Mouse (Mus musculus) ES-E14 (cell line): Measurements from ENCODE around the gene Rapgef2. TPM values are rescaled to one million over a fixed set of nuclear protein-coding genes. Genes with fewer than 3 reads are reported as not detected.

Source experiments
- DNase-seq: peaks from one replicate; pipeline ENCODE4 v3.0.0-alpha.2; 2013; ENCODE audit warnings: low read depth, low spot score
- H3K27ac ChIP-seq: 2 replicates; pipeline ENCODE4 v1.5.1; 2012; ENCODE audit warnings: low read depth, mild to moderate bottlenecking, low read length, moderate library complexity, mixed read lengths; ENCODE audit not compliant: poor library complexity, insufficient read depth, severe bottlenecking
- H3K36me3 ChIP-seq: 2 replicates; pipeline ENCODE4 v1.6.1; 2012; ENCODE audit warnings: mild to moderate bottlenecking, low read length, moderate library complexity, mixed read lengths; ENCODE audit not compliant: control insufficient read depth, poor library complexity, insufficient read depth, severe bottlenecking
- H3K4me1 ChIP-seq, 2 experiments: fragments of 150-350 bp in 1 of 2; sonication (generic) in 1 of 2; 2 replicates each; pipeline ENCODE4 v1.6.1; 2012; ENCODE audit warnings: low read length in 2 of 2, mild to moderate bottlenecking in 1 of 2, mixed read lengths in 1 of 2; ENCODE audit not compliant: control insufficient read depth in 2 of 2, insufficient read depth in 2 of 2, poor library complexity in 1 of 2
- H3K4me3 ChIP-seq, 2 experiments: fragments of 150-350 bp in 1 of 2; sonication (generic) in 1 of 2; 2 replicates each; pipeline ENCODE4 v1.5.1; 2012; ENCODE audit warnings: low read length in 2 of 2, low read depth in 1 of 2, mild to moderate bottlenecking in 1 of 2, mixed read lengths in 1 of 2; ENCODE audit not compliant: insufficient read depth in 1 of 2, poor library complexity in 1 of 2, severe bottlenecking in 1 of 2
- H3K9ac ChIP-seq: 2 replicates; pipeline ENCODE4 v1.6.1; 2012; ENCODE audit warnings: low read depth, mild to moderate bottlenecking, low read length, mixed read lengths; ENCODE audit not compliant: poor library complexity, insufficient read depth, severe bottlenecking
- H3K9me3 ChIP-seq: fragments of 150-350 bp; sonication (generic); 2 replicates; pipeline ENCODE4 v1.6.1; 2012; ENCODE audit warnings: low read depth, mild to moderate bottlenecking, low read length; ENCODE audit not compliant: control insufficient read depth, insufficient read depth
- CHD2 ChIP-seq: IDR thresholded peaks from 2 replicates; pipeline ENCODE4 v1.6.1; 2014; ENCODE audit warnings: mild to moderate bottlenecking, low read depth, low read length, inconsistent platforms
- HCFC1 ChIP-seq: IDR thresholded peaks from 2 replicates; pipeline ENCODE4 v1.6.1; 2012; ENCODE audit warnings: low read length, inconsistent platforms, borderline replicate concordance; ENCODE audit not compliant: insufficient read depth
- MAFK ChIP-seq: IDR thresholded peaks from 2 replicates; pipeline ENCODE4 v1.6.1; 2014; ENCODE audit warnings: mild to moderate bottlenecking, low read depth, low read length, inconsistent platforms; ENCODE audit not compliant: insufficient read depth
- ZC3H11A ChIP-seq: IDR thresholded peaks from 2 replicates; pipeline ENCODE4 v1.6.1; 2012; ENCODE audit warnings: low read depth, mild to moderate bottlenecking, inconsistent platforms, low read length, borderline replicate concordance
- ZNF384 ChIP-seq: IDR thresholded peaks from 2 replicates; pipeline ENCODE4 v1.6.1; 2012; ENCODE audit warnings: low read depth, low read length, inconsistent platforms
- in situ Hi-C, 2 experiments: fragments of 600-800 bp; cut with MboI; formaldehyde crosslinking; loops; one replicate each; pipeline ENCODE4 v1.15.1; 2025; ENCODE audit warnings: low sequenced_read_pairs in 2 of 2, inconsistent platforms in 1 of 2; ENCODE audit not compliant: unreplicated experiment in 2 of 2
- total RNA-seq: library from RNA; depleted of rRNA; stranded (reverse); fragments of 300-350 nt; gene quantifications from 2 replicates; pipeline ENCODE4 v1.2.3, GENCODE M21; 2012; rRNA removed

The Rapgef2 gene
- total RNA-seq, 1 experiment: 12.0 TPM

- Histone ChIP-seq H3K9ac (no peak overlapping the region), H3K4me1 (no peaks in the 10 kb centered on the region), H3K4me3 (no peak overlapping the region), H3K27ac (no peak overlapping the region), H3K36me3 (no peaks in the 10 kb centered on the region), H3K9me3 (no peaks in the 10 kb centered on the region)
- in situ Hi-C loops: no loop called here
- TF ChIP-seq MAFK (no peak), ZNF384 (no peak), ZC3H11A (no peak), CHD2 (no peak), HCFC1 (no peak)
- no peak for DNase-seq
These were observed 268.9 kb downstream of the Rapgef2 start for GRCm38 (mm10) chr3:79017440-79017839.

- TF ChIP-seq ZC3H11A: no peak
- TF ChIP-seq ZNF384: no peak
- no peak for TF ChIP-seq HCFC1
- TF ChIP-seq CHD2: no peak
- no peak for TF ChIP-seq MAFK
- Histone ChIP-seq H3K9me3 (no peaks in the 10 kb centered on the region), H3K36me3 (no peaks in the 10 kb centered on the region), H3K4me3 (no peak overlapping the region), H3K27ac (no peak overlapping the region), H3K9ac (no peak overlapping the region), H3K4me1 (no peaks in the 10 kb centered on the region)
- DNase-seq: no peak
- in situ Hi-C loops: no loop called here
These were observed 269.5 kb downstream of the Rapgef2 start for GRCm38 (mm10) chr3:79016830-79017229.

DNA sequence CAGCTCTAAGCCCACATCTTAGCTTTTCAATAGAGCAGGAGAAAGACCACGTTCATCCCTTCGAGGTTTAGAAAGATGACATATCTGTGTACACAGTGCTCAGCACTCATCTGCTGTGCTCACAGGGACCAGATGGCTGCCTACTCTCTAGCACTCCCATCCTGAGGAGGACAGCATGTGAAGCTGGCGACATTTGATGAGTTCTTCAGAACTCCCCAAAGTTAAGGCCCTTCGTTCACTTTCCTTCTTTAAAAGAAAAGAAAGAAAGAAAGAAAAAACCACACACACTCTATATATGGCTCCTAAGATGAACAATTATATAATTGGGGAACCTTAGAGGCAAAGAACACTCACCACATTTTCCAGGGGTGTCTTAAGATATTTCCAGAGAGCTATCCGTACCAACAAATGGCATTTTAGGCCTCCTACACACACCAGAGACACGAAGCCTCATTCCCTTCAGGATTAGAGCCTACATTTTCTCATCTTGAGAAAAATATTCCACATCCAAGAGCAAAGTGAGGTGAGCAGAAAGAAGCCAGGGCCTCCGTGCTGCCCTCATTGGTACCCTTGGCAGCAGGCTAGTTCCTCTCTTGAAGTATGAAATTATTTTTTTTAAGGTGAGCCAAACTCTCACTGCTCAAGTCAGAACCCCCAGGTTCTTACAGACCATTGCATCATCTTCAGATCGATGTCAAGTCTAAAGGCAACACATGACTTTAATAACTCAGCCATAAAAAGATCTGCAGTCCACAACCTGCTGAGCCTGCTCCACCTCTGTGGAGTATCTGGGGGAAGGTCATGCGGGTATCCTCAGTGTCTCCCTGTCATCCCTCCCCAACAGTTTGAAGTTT lies 270.5 kb downstream of the Rapgef2 start:
- H3K4me3 ChIP-seq: no peak overlapping the region
- TF ChIP-seq ZNF384 (no peak), MAFK (no peak), HCFC1 (no peak), ZC3H11A (no peak), CHD2 (no peak)
- H3K9me3 ChIP-seq: no peaks in the 10 kb centered on the region
- no peak for DNase-seq
- no peak overlapping the region for H3K27ac ChIP-seq
- H3K9ac ChIP-seq: no peak overlapping the region
- in situ Hi-C loops: no loop called here
- no peaks in the 10 kb centered on the region for H3K36me3 ChIP-seq
- H3K4me1 ChIP-seq: no peaks in the 10 kb centered on the region

Other genes with a start within 250 kb of the Rapgef2 start
- not detected in 2 replicates for gene Gm17359, start 50.1 kb upstream of the Rapgef2 start, total RNA-seq